Mouse (Mus musculus) embryonic facial prominence, embryonic 10.5 days (tissue): ENCODE data around the gene Abca7. TPM values are rescaled to one million over a fixed set of nuclear protein-coding genes. Genes with fewer than 3 reads are reported as not detected.

Source experiments
- DNase-seq: peaks from one replicate; pipeline ENCODE4 v3.0.0-alpha.2; 2017; ENCODE audit warnings: low spot score
- H3K27ac ChIP-seq: fragments of 300-500 bp; sonication (generic); replicated peaks from 2 replicates; pipeline ENCODE4 v1.5.1; 2016; ENCODE audit warnings: mild to moderate bottlenecking
- H3K27me3 ChIP-seq: fragments of 300-500 bp; sonication (generic); replicated peaks from 2 replicates; pipeline ENCODE4 v1.6.1; 2016; ENCODE audit warnings: low read depth, mild to moderate bottlenecking; ENCODE audit not compliant: poor library complexity, severe bottlenecking
- H3K36me3 ChIP-seq: fragments of 300-500 bp; sonication (generic); replicated peaks from 2 replicates; pipeline ENCODE4 v1.6.1; 2016; ENCODE audit warnings: mild to moderate bottlenecking, moderate library complexity
- H3K4me1 ChIP-seq: fragments of 300-500 bp; sonication (generic); 2 replicates; pipeline ENCODE4 v1.6.1; 2016
- H3K4me3 ChIP-seq: fragments of 300-500 bp; sonication (generic); 2 replicates; pipeline ENCODE4 v1.5.1; 2016; ENCODE audit warnings: mild to moderate bottlenecking, moderate library complexity
- H3K9me3 ChIP-seq: fragments of 300-500 bp; sonication (generic); 2 replicates; pipeline ENCODE4 v1.6.1; 2016; ENCODE audit warnings: mild to moderate bottlenecking
- WGBS: fragments of 180-500 bp; shearing (Covaris S2); methylation state at CpG from one replicate; pipeline ENCODE4 v1.1.7; 2016; 5-methylcytosine and 5-hydroxymethylcytosine counted together
- polyA plus RNA-seq: library from polyadenylated mRNA; unstranded; fragments of >200 nt; fragmentation: Nextera tagmentation; extraction: Ambion mirVana; gene quantifications from 2 replicates; pipeline ENCODE4 v1.2.1, GENCODE M21; 2016

Abca7 gene
- polyA plus RNA-seq, 1 experiment from 2014 or later, result 3.2 TPM

GRCm38 (mm10) chr10:80002829-80003228 is 6.5 kb downstream of the Abca7 start:
- H3K9me3 ChIP-seq, result no peaks in the 10 kb centered on the region
- peaks cover 81% of the 10 kb centered on the region for H3K27me3 ChIP-seq
- H3K36me3 ChIP-seq, result no peaks in the 10 kb centered on the region
- H3K4me3 ChIP-seq, result peak overlapping the region; percentile 35
- WGBS, result 21% methylated on average over 21 of the region's 21 CpGs
- DNase-seq, result no peak
- H3K27ac ChIP-seq, result peak overlapping the region; percentile 37; the same call in 1 of the 2 replicates
- H3K4me1 ChIP-seq, result peaks cover 45% of the 10 kb centered on the region

- peaks cover 3% of the 10 kb centered on the region; the same call in 1 of the 2 replicates for H3K36me3 ChIP-seq
- peaks cover 37% of the 10 kb centered on the region for H3K4me1 ChIP-seq
- H3K4me3 ChIP-seq, result peak overlapping the region; percentile 35; the same call in 1 of the 2 replicates
- H3K9me3 ChIP-seq, result no peaks in the 10 kb centered on the region
- 55% methylated on average over 9 of the region's 9 CpGs for WGBS
- H3K27me3 ChIP-seq, result peaks cover 73% of the 10 kb centered on the region
- H3K27ac ChIP-seq, result peak overlapping the region; percentile 37; the same call in 1 of the 2 replicates
- no peak for DNase-seq
Observed at GRCm38 (mm10) chr10:80003374-80004232, 7.3 kb downstream of the Abca7 start.

- H3K4me1 ChIP-seq, result peaks cover 36% of the 10 kb centered on the region
- no peak overlapping the region for H3K27ac ChIP-seq
- H3K9me3 ChIP-seq, result no peaks in the 10 kb centered on the region
- 94% methylated on average over 8 of the region's 8 CpGs for WGBS
- H3K27me3 ChIP-seq, result peaks cover 67% of the 10 kb centered on the region
- no peak for DNase-seq
- no peak overlapping the region for H3K4me3 ChIP-seq
- peaks cover 5% of the 10 kb centered on the region; the same call in 1 of the 2 replicates for H3K36me3 ChIP-seq
Observed at GRCm38 (mm10) chr10:80004233-80004705, 8.0 kb downstream of the Abca7 start.

GRCm38 (mm10) chr10:80011740-80012139 is 15.4 kb downstream of the Abca7 start:
- Histone ChIP-seq H3K9me3 (peaks cover 13% of the 10 kb centered on the region), H3K36me3 (peaks cover 20% of the 10 kb centered on the region), H3K4me1 (peaks cover 33% of the 10 kb centered on the region), H3K27me3 (peaks cover 53% of the 10 kb centered on the region), H3K27ac (no peak overlapping the region), H3K4me3 (no peak overlapping the region)
- DNase-seq, result no peak
- 84% methylated on average over 6 of the region's 6 CpGs for WGBS

GRCm38 (mm10) chr10:80013609-80014008 is 17.3 kb downstream of the Abca7 start:
- Histone ChIP-seq H3K27ac (no peak overlapping the region), H3K9me3 (peaks cover 13% of the 10 kb centered on the region), H3K4me3 (peak overlapping the region; percentile 21; the same call in 1 of the 2 replicates), H3K27me3 (peaks cover 67% of the 10 kb centered on the region), H3K4me1 (peaks cover 26% of the 10 kb centered on the region), H3K36me3 (peaks cover 17% of the 10 kb centered on the region)
- WGBS, result 27% methylated on average over 25 of the region's 25 CpGs
- DNase-seq, result no peak

GRCm38 (mm10) chr10:80014484-80015290 is 18.4 kb downstream of the Abca7 start:
- H3K27me3 ChIP-seq, result peaks cover 78% of the 10 kb centered on the region
- peaks cover 13% of the 10 kb centered on the region for H3K9me3 ChIP-seq
- H3K4me3 ChIP-seq, result no peak overlapping the region; the same call in 1 of the 2 replicates
- WGBS, result 18% methylated on average over 28 of the region's 28 CpGs
- H3K4me1 ChIP-seq, result peaks cover 37% of the 10 kb centered on the region
- H3K36me3 ChIP-seq, result peaks cover 13% of the 10 kb centered on the region
- no peak for DNase-seq
- H3K27ac ChIP-seq, result no peak overlapping the region

- WGBS, result 84% methylated on average over 10 of the region's 10 CpGs
- H3K4me3 ChIP-seq, result no peak overlapping the region
- peaks cover 85% of the 10 kb centered on the region for H3K27me3 ChIP-seq
Observed at GRCm38 (mm10) chr10:80015583-80015982, 19.3 kb downstream of the Abca7 start.

GRCm38 (mm10) chr10:80016511-80016910 is 20.2 kb downstream of the Abca7 start, which contains the start of gene Arhgap45:
Gene Arhgap45, plus strand, starts transcription at chr10:80016653.
- 65% methylated on average over 11 of the region's 11 CpGs for WGBS
- H3K36me3 ChIP-seq, result 0 out of 2 replicates have a peak, but pooled peaks cover under 1% of the 10 kb centered on the region
- no peaks in the 10 kb centered on the region for H3K9me3 ChIP-seq
- H3K4me3 ChIP-seq, result peak within 1 kb of the TSS; percentile 13; the same call in 1 of the 2 replicates
- peaks cover 86% of the 10 kb centered on the region for H3K27me3 ChIP-seq
- no peak within 1 kb of the TSS for H3K27ac ChIP-seq
- peaks cover 51% of the 10 kb centered on the region for H3K4me1 ChIP-seq
- no peak for DNase-seq

More at GRCm38 (mm10) chr10:80015583-80015982, 19.3 kb downstream of the Abca7 start:
- peaks cover 46% of the 10 kb centered on the region for H3K4me1 ChIP-seq
- no peak overlapping the region for H3K27ac ChIP-seq
- peaks cover 5% of the 10 kb centered on the region for H3K36me3 ChIP-seq
- no peak for DNase-seq
- H3K9me3 ChIP-seq, result peaks cover 7% of the 10 kb centered on the region

- 88% methylated on average over 10 of the region's 10 CpGs for WGBS
- Histone ChIP-seq H3K9me3 (no peaks in the 10 kb centered on the region), H3K4me1 (peaks cover 51% of the 10 kb centered on the region), H3K36me3 (peaks cover 4% of the 10 kb centered on the region; the same call in 1 of the 2 replicates), H3K27ac (no peak overlapping the region), H3K27me3 (peaks cover 82% of the 10 kb centered on the region), H3K4me3 (peak overlapping the region; percentile 13; the same call in 1 of the 2 replicates)
- DNase-seq, result no peak
Observed at GRCm38 (mm10) chr10:80016931-80017330, 20.6 kb downstream of the Abca7 start.

- DNase-seq, result no peak
- Histone ChIP-seq H3K4me3 (no peak overlapping the region), H3K9me3 (no peaks in the 10 kb centered on the region), H3K4me1 (peaks cover 51% of the 10 kb centered on the region), H3K27me3 (peaks cover 77% of the 10 kb centered on the region), H3K36me3 (peaks cover 9% of the 10 kb centered on the region), H3K27ac (no peak overlapping the region)
- WGBS, result 60% methylated on average over 3 of the region's 3 CpGs
Observed at GRCm38 (mm10) chr10:80017361-80017760, 21.1 kb downstream of the Abca7 start.

- 78% methylated on average over 14 of the region's 14 CpGs for WGBS
- H3K27ac ChIP-seq, result no peak overlapping the region
- no peak for DNase-seq
- peaks cover 73% of the 10 kb centered on the region for H3K27me3 ChIP-seq
- peaks cover 51% of the 10 kb centered on the region for H3K4me1 ChIP-seq
- H3K4me3 ChIP-seq, result peak overlapping the region; percentile 31; the same call in 1 of the 2 replicates
- H3K36me3 ChIP-seq, result peaks cover 12% of the 10 kb centered on the region
- H3K9me3 ChIP-seq, result no peaks in the 10 kb centered on the region
Observed at GRCm38 (mm10) chr10:80017771-80018170, 21.5 kb downstream of the Abca7 start.

- 4% methylated on average over 15 of the region's 15 CpGs for WGBS
- H3K27me3 ChIP-seq, result peaks cover 63% of the 10 kb centered on the region
- H3K4me3 ChIP-seq, result peak overlapping the region; percentile 56
- peaks cover 16% of the 10 kb centered on the region for H3K36me3 ChIP-seq
- peak; percentile 52 for DNase-seq
- peaks cover 45% of the 10 kb centered on the region for H3K4me1 ChIP-seq
- peak overlapping the region; percentile 91 for H3K27ac ChIP-seq
- no peaks in the 10 kb centered on the region for H3K9me3 ChIP-seq
Observed at GRCm38 (mm10) chr10:80018739-80019297, 22.5 kb downstream of the Abca7 start.
